Mouse (Mus musculus) liver, embryonic 14.5 days (tissue): ENCODE measurements around the gene Prkd3.

ENCODE experiments used
- CTCF ChIP-seq: IDR thresholded peaks from 2 replicates; pipeline ENCODE4 v1.5.1; 2016; ENCODE audit warnings: antibody characterized with exemption, low read depth, control low read depth
- EP300 ChIP-seq: IDR thresholded peaks from 2 replicates; pipeline ENCODE4 v1.6.1; 2016; ENCODE audit warnings: antibody characterized with exemption, low read depth

- no peak for TF ChIP-seq CTCF
- TF ChIP-seq EP300: no peak
Observed at GRCm38 (mm10) chr17:79031569-79031968, 11.0 kb upstream of the Prkd3 start.
